Mouse (Mus musculus) lung, postnatal 0 days (tissue): Measurements from ENCODE around the gene Zfp866. TPM values are rescaled to one million over a fixed set of nuclear protein-coding genes. Genes with fewer than 3 reads are reported as not detected.

Experiments
- ATAC-seq: fragments of 200-750 bp; cut with Nextera tagmentation; 2 replicates; pipeline ENCODE4 v1.8.0; 2017; ENCODE audit warnings: moderate library complexity
- DNase-seq: peaks from one replicate; pipeline ENCODE4 v3.0.0-alpha.2; 2016; ENCODE audit warnings: low spot score
- H3K27ac ChIP-seq: fragments of 300-500 bp; sonication (generic); 2 replicates; pipeline ENCODE4 v1.5.1; 2014; ENCODE audit warnings: antibody characterized with exemption, mild to moderate bottlenecking, low read length, mixed read lengths
- H3K27me3 ChIP-seq: fragments of 300-500 bp; sonication (generic); replicated peaks from 2 replicates; pipeline ENCODE4 v1.6.1; 2014; ENCODE audit warnings: low read length, mixed read lengths; ENCODE audit not compliant: insufficient read depth
- H3K36me3 ChIP-seq: fragments of 300-500 bp; sonication (generic); 2 replicates; pipeline ENCODE4 v1.6.1; 2014; ENCODE audit warnings: low read length, mixed read lengths; ENCODE audit not compliant: insufficient read depth
- H3K4me1 ChIP-seq: fragments of 300-500 bp; sonication (generic); 2 replicates; pipeline ENCODE4 v1.6.1; 2014; ENCODE audit warnings: antibody characterized with exemption, low read depth, low read length, mixed read lengths; ENCODE audit not compliant: insufficient read depth
- H3K4me2 ChIP-seq: fragments of 300-500 bp; sonication (generic); replicated peaks from 2 replicates; pipeline ENCODE4 v1.6.1; 2014; ENCODE audit warnings: low read depth, mild to moderate bottlenecking, low read length, moderate library complexity, mixed read lengths
- H3K4me3 ChIP-seq: fragments of 300-500 bp; sonication (generic); 2 replicates; pipeline ENCODE4 v1.5.1; 2014; ENCODE audit warnings: low read depth, low read length
- H3K9ac ChIP-seq: fragments of 300-500 bp; sonication (generic); replicated peaks from 2 replicates; pipeline ENCODE4 v1.6.1; 2014; ENCODE audit warnings: low read depth, mild to moderate bottlenecking
- H3K9me3 ChIP-seq: fragments of 300-500 bp; sonication (generic); 2 replicates; pipeline ENCODE4 v1.6.1; 2016; ENCODE audit warnings: low read length, mixed read lengths
- CTCF ChIP-seq: IDR thresholded peaks from 2 replicates; pipeline ENCODE4 v1.5.1; 2016; ENCODE audit warnings: antibody characterized with exemption, mild to moderate bottlenecking
- EP300 ChIP-seq: IDR thresholded peaks from 2 replicates; pipeline ENCODE4 v1.6.1; 2016; ENCODE audit warnings: antibody characterized with exemption, mild to moderate bottlenecking, control low read depth
- WGBS: fragments of 180-500 bp; shearing (Covaris S2); extraction: QIAGEN DNeasy Blood & Tissue Kit; methylation state at CpG from one replicate; pipeline ENCODE4 v1.1.7; 2014; 5-methylcytosine and 5-hydroxymethylcytosine counted together
- polyA plus RNA-seq: library from polyadenylated mRNA; unstranded; fragments of >200 nt; fragmentation: Nextera tagmentation; extraction: Ambion mirVana; gene quantifications from 2 replicates; pipeline ENCODE4 v1.2.1, GENCODE M21; 2015

Gene Zfp866
- polyA plus RNA-seq, 1 experiment from 2014 or later, result 13.2 TPM

GRCm38 (mm10) chr8:69802216-69802615 lies 11.2 kb upstream of the Zfp866 start:
- ATAC-seq (no peak), DNase-seq (no peak)
- no peaks in the 10 kb centered on the region for H3K4me1 ChIP-seq
- H3K27ac ChIP-seq, result no peak overlapping the region
- H3K9me3 ChIP-seq, result no peaks in the 10 kb centered on the region
- no peak overlapping the region for H3K9ac ChIP-seq
- peaks cover 66% of the 10 kb centered on the region for H3K36me3 ChIP-seq
- H3K4me3 ChIP-seq, result no peak overlapping the region
- TF ChIP-seq EP300, result no peak
- no peak for TF ChIP-seq CTCF
- H3K27me3 ChIP-seq, result no peaks in the 10 kb centered on the region
- H3K4me2 ChIP-seq, result no peak overlapping the region

DNA sequence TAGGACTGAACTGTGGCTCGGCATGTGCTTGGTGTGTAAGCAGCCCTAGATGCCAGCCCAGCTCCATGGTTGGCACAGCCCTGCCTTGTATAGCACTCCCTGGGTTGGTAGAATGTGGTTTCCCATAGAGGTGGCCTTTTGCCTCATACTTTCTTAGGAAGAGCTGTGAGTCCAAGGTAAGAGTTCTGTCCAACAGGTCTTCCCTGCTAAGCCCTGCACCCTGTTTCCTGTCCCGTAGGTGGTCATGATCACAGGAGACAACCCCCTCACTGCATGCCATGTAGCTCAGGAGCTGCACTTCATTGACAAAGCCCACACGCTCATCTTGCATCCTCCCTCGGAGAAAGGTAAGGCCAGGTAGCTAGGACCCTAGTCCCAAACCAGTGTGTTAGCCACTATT lies 10.8 kb upstream of the Zfp866 start:
- no peak for TF ChIP-seq EP300
- TF ChIP-seq CTCF, result no peak
- H3K4me1 ChIP-seq, result no peaks in the 10 kb centered on the region
- H3K4me3 ChIP-seq, result no peak overlapping the region
- no peak for ATAC-seq
- H3K9ac ChIP-seq, result no peak overlapping the region
- no peaks in the 10 kb centered on the region for H3K27me3 ChIP-seq
- H3K36me3 ChIP-seq, result peaks cover 70% of the 10 kb centered on the region
- DNase-seq, result no peak
- 98% methylated on average over 4 of the region's 4 CpGs for WGBS
- no peak overlapping the region for H3K27ac ChIP-seq
- H3K4me2 ChIP-seq, result no peak overlapping the region
- no peaks in the 10 kb centered on the region for H3K9me3 ChIP-seq

DNA sequence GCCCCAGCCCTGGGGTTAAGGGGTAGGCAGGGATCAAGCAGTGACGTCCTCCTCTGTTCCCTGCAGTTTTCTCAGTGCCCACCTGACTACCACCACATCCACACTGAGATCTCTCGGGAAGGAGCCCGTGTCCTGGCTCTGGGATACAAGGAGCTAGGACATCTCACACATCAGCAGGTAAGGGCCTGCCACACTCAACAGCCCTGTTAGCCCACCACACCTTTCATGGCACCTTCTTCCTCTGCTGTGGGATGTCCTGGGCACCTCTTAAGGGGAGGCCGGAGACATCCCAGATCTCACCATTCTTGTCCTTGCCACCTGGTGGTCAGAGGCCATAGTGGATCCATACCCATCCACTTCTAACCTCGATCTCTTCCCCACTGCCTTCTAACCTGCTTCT lies 9.0 kb upstream of the Zfp866 start:
- Histone ChIP-seq H3K9me3 (no peaks in the 10 kb centered on the region), H3K27me3 (no peaks in the 10 kb centered on the region), H3K4me2 (no peak overlapping the region), H3K36me3 (peaks cover 66% of the 10 kb centered on the region), H3K27ac (no peak overlapping the region), H3K9ac (no peak overlapping the region), H3K4me3 (no peak overlapping the region), H3K4me1 (no peaks in the 10 kb centered on the region)
- 90% methylated on average over 5 of the region's 5 CpGs for WGBS
- ATAC-seq (no peak), DNase-seq (no peak)
- TF ChIP-seq EP300 (no peak), CTCF (no peak)

DNA sequence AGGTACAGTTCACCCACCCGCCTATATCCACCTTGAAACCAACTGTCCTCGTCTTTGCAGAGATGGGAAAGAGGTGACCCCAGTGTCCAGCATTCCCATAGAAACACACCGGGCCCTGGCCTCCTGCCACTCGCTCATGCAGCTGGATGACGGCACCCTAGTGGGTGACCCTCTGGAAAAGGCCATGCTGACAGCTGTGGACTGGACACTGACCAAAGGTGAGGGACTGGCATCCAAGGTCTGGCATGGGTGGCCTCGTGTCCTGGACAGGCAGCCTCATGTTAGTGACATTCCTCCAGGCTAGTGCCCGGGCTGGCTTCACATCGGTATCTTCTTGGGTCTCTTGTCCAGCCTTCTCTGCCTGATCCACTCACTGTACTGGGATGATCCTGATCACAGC lies 8.3 kb upstream of the Zfp866 start:
- H3K9me3 ChIP-seq, result no peaks in the 10 kb centered on the region
- DNase-seq (no peak), ATAC-seq (no peak)
- no peak overlapping the region for H3K9ac ChIP-seq
- no peaks in the 10 kb centered on the region for H3K4me1 ChIP-seq
- H3K4me2 ChIP-seq, result no peak overlapping the region
- H3K4me3 ChIP-seq, result no peak overlapping the region
- 90% methylated on average over 8 of the region's 8 CpGs for WGBS
- TF ChIP-seq EP300 (no peak), CTCF (no peak)
- no peaks in the 10 kb centered on the region for H3K27me3 ChIP-seq
- H3K36me3 ChIP-seq, result peaks cover 63% of the 10 kb centered on the region
- H3K27ac ChIP-seq, result no peak overlapping the region

- Histone ChIP-seq H3K4me3 (no peak overlapping the region), H3K27ac (no peak overlapping the region), H3K36me3 (peaks cover 54% of the 10 kb centered on the region), H3K9me3 (no peaks in the 10 kb centered on the region), H3K9ac (no peak overlapping the region), H3K27me3 (no peaks in the 10 kb centered on the region), H3K4me1 (no peaks in the 10 kb centered on the region), H3K4me2 (no peak overlapping the region)
- ATAC-seq, result no peak
- 94% methylated on average over 10 of the region's 10 CpGs for WGBS
- TF ChIP-seq CTCF (no peak), EP300 (no peak)
- no peak for DNase-seq
These were observed 6.7 kb upstream of the Zfp866 start for GRCm38 (mm10) chr8:69797661-69798060.

GRCm38 (mm10) chr8:69796721-69797345 lies 5.9 kb upstream of the Zfp866 start:
- DNase-seq (no peak), ATAC-seq (no peak)
- no peak overlapping the region for H3K9ac ChIP-seq
- H3K4me3 ChIP-seq, result no peak overlapping the region
- no peaks in the 10 kb centered on the region for H3K9me3 ChIP-seq
- no peak overlapping the region for H3K4me2 ChIP-seq
- WGBS, result 92% methylated on average over 16 of the region's 16 CpGs
- H3K36me3 ChIP-seq, result peaks cover 48% of the 10 kb centered on the region
- peaks cover 4% of the 10 kb centered on the region; the same call in 1 of the 2 replicates for H3K4me1 ChIP-seq
- H3K27me3 ChIP-seq, result no peaks in the 10 kb centered on the region
- no peak overlapping the region for H3K27ac ChIP-seq
- TF ChIP-seq CTCF (no peak), EP300 (no peak)

DNA sequence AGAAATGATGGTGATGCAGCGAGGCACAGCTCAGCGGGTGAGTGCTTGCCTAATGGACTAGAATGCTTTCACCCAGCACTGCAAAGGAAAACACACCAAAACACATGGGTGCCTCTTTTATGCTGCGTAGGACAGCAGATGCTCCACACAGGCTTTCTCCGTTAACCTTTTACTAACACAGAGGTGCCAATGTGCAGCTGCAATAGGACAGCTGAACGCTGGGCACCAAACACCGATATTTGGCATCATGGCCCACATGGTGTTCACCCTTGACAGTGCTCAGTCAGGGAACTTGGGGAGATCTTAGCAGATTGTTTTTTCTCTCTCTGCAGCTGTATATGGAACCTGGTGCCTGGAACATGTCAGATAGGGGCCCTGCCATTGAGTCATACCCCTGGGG lies 3.9 kb upstream of the Zfp866 start:
- H3K4me1 ChIP-seq, result peaks cover 7% of the 10 kb centered on the region; the same call in 1 of the 2 replicates
- H3K9ac ChIP-seq, result no peak overlapping the region
- H3K4me2 ChIP-seq, result no peak overlapping the region
- ATAC-seq (no peak), DNase-seq (no peak)
- H3K9me3 ChIP-seq, result no peaks in the 10 kb centered on the region
- no peak overlapping the region for H3K27ac ChIP-seq
- WGBS, result 95% methylated on average over 6 of the region's 6 CpGs
- no peaks in the 10 kb centered on the region for H3K27me3 ChIP-seq
- H3K36me3 ChIP-seq, result peaks cover 34% of the 10 kb centered on the region
- TF ChIP-seq EP300, result no peak
- TF ChIP-seq CTCF, result no peak
- H3K4me3 ChIP-seq, result no peak overlapping the region
